Mouse (Mus musculus): ENCODE data around the gene Cacna1c. TPM values are rescaled to one million over a fixed set of nuclear protein-coding genes. Genes with fewer than 3 reads are reported as not detected.

Gene Cacna1c
- polyA plus RNA-seq, 1 experiment from 2014 or later: 4.7 TPM

DNA sequence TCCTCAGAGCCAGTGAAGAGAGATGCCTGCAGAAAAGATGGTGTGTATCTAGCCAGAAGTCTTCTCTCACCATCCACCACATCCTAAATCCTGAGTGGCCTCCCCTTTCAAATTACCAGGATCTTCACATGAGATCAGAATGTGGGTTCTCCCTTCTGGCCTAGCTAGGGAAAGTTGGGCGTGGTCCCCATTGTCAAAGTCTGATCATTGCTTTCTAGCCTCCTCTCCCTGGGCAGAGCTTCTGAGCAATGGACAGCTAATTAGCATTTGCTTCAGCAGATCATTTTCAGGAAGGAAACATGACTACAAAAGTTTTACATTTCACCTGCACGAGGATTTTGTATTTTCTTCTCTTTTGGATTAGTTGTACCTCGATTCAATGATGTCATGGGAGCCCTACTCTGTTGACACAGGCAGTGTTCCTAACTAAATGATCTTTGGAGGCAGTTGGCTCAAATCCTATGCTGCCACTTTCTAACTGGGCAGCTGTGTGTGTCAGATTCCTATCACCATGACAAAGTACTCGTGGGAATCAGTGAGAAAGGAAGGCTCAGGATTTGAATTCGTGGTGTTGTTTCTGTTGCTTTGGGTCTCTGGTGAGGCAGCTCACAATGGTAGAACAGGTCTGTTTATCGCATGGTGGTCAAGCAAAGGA, 554.4 kb downstream of the Cacna1c start:
- Histone ChIP-seq H3K4me3 (ENCODE audit: low read length) (no peak overlapping the region), H3K9me3 (ENCODE audit: control insufficient read depth, low read length) (peaks cover 8% of the 10 kb centered on the region), H3K4me2 (ENCODE audit: low read length) (no peak overlapping the region), H3K9ac (ENCODE audit: low read depth, low read length) (no peak overlapping the region), H3K36me3 (ENCODE audit: control insufficient read depth, insufficient read depth, low read length) (peaks cover 18% of the 10 kb centered on the region), H3K27ac (ENCODE audit: low read depth, low read length) (no peak overlapping the region), H3K4me1 (ENCODE audit: control insufficient read depth, insufficient read depth, low read depth, low read length) (no peaks in the 10 kb centered on the region; the same call in 1 of the 2 replicates), H3K27me3 (replicated peaks; ENCODE audit: control insufficient read depth, insufficient read depth, low read length) (no peaks in the 10 kb centered on the region)
- 74% methylated on average over 6 of the region's 6 CpGs for WGBS
- no peak for ATAC-seq

DNA sequence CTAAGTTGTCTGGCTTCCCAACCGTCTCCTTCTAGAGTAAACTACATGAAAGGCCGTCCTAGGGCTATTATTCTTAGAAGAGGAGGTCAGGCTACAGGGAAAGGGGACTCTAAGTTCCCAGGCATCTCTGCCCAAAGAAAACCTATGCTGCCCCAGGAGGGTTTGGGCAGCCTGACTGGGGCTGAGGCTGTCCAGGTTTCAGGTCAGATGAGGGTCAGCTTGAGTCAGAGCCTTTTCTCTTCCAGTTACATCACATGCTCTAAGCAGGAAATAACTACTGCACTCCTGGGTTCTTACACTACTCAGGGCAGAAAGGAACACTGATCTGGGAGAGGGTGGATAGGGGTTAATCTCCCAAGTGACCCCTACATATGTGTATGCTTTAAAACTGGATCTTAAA, 556.4 kb downstream of the Cacna1c start:
- H3K9me3 ChIP-seq (ENCODE audit: control insufficient read depth, low read length): peaks cover 10% of the 10 kb centered on the region
- 65% methylated on average over 2 of the region's 2 CpGs for WGBS
- ATAC-seq: no peak
- no peak overlapping the region for H3K27ac ChIP-seq (ENCODE audit: low read depth, low read length)
- H3K9ac ChIP-seq (ENCODE audit: low read depth, low read length): no peak overlapping the region
- no peak overlapping the region for H3K4me3 ChIP-seq (ENCODE audit: low read length)
- H3K4me2 ChIP-seq (ENCODE audit: low read length): no peak overlapping the region
- H3K27me3 ChIP-seq (replicated peaks; ENCODE audit: control insufficient read depth, insufficient read depth, low read length): no peaks in the 10 kb centered on the region
- H3K36me3 ChIP-seq (ENCODE audit: control insufficient read depth, insufficient read depth, low read length): peaks cover 24% of the 10 kb centered on the region
- H3K4me1 ChIP-seq (ENCODE audit: control insufficient read depth, insufficient read depth, low read depth, low read length): no peaks in the 10 kb centered on the region

- H3K36me3 ChIP-seq (ENCODE audit: control insufficient read depth, insufficient read depth, low read length): peaks cover 24% of the 10 kb centered on the region
- no peak overlapping the region for H3K4me3 ChIP-seq (ENCODE audit: low read length)
- WGBS: 93% methylated on average over 2 of the region's 2 CpGs
- no peak overlapping the region for H3K9ac ChIP-seq (ENCODE audit: low read depth, low read length)
- no peak overlapping the region for H3K27ac ChIP-seq (ENCODE audit: low read depth, low read length)
- no peak for ATAC-seq
- peaks cover 10% of the 10 kb centered on the region for H3K9me3 ChIP-seq (ENCODE audit: control insufficient read depth, low read length)
- H3K27me3 ChIP-seq (replicated peaks; ENCODE audit: control insufficient read depth, insufficient read depth, low read length): no peaks in the 10 kb centered on the region
- no peaks in the 10 kb centered on the region for H3K4me1 ChIP-seq (ENCODE audit: control insufficient read depth, insufficient read depth, low read depth, low read length)
- no peak overlapping the region for H3K4me2 ChIP-seq (ENCODE audit: low read length)
Observed at GRCm38 (mm10) chr6:118638911-118639310, 557.3 kb downstream of the Cacna1c start.

- Histone ChIP-seq H3K4me3 (ENCODE audit: low read length) (no peak overlapping the region), H3K9ac (ENCODE audit: low read depth, low read length) (no peak overlapping the region), H3K9me3 (ENCODE audit: control insufficient read depth, low read length) (peaks cover 7% of the 10 kb centered on the region), H3K4me1 (ENCODE audit: control insufficient read depth, insufficient read depth, low read depth, low read length) (no peaks in the 10 kb centered on the region), H3K27ac (ENCODE audit: low read depth, low read length) (no peak overlapping the region), H3K27me3 (replicated peaks; ENCODE audit: control insufficient read depth, insufficient read depth, low read length) (no peaks in the 10 kb centered on the region), H3K4me2 (ENCODE audit: low read length) (no peak overlapping the region), H3K36me3 (ENCODE audit: control insufficient read depth, insufficient read depth, low read length) (peaks cover 12% of the 10 kb centered on the region)
- WGBS: 92% methylated on average over 2 of the region's 2 CpGs
- ATAC-seq: no peak
Observed at GRCm38 (mm10) chr6:118632491-118632890, 563.7 kb downstream of the Cacna1c start.

DNA sequence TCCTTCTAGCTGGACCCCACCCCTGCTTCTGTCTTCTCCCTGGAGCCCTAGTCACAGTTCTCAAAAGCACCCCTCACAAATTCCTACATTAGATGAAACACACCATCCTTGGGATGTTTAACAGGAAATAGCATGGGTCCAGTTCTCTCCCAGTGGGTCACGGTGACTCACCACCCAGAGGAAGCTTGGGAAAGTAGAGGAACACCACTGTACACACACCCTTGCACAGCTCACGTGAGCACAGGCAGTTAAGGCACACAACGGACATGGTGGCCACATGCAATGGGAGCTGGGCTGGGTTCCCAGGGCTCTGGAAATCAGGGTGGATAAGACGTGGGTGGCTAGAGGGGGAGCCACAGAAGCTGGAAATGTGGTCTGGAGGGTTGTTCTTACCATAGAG, 566.2 kb downstream of the Cacna1c start:
- Histone ChIP-seq H3K9ac (ENCODE audit: low read depth, low read length) (no peak overlapping the region), H3K4me3 (ENCODE audit: low read length) (no peak overlapping the region), H3K27me3 (replicated peaks; ENCODE audit: control insufficient read depth, insufficient read depth, low read length) (no peaks in the 10 kb centered on the region), H3K4me1 (ENCODE audit: control insufficient read depth, insufficient read depth, low read depth, low read length) (no peaks in the 10 kb centered on the region), H3K4me2 (ENCODE audit: low read length) (no peak overlapping the region), H3K36me3 (ENCODE audit: control insufficient read depth, insufficient read depth, low read length) (no peaks in the 10 kb centered on the region), H3K9me3 (ENCODE audit: control insufficient read depth, low read length) (no peaks in the 10 kb centered on the region), H3K27ac (ENCODE audit: low read depth, low read length) (no peak overlapping the region)
- no peak for ATAC-seq
- 81% methylated on average over 4 of the region's 4 CpGs for WGBS

DNA sequence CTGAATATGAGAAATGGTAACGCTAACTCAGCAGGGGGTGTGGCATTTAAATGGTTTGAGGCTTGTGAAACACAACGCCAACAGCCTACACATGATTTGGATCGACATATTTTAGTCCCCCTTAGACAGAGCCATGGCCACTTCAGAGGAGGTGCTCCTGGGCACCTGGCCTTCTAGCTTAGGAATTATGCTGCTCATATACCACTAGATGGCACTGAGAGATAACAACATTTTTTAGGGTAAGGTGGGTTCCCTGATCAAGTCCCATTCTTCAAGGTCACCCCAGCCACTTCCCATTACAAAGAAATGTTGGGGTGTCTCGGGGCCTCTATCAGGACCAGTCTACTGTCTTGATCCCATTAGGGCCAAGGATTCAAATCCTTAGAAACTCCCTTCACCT, 570.0 kb downstream of the Cacna1c start:
- Histone ChIP-seq H3K27ac (ENCODE audit: low read depth, low read length) (no peak overlapping the region), H3K4me1 (ENCODE audit: control insufficient read depth, insufficient read depth, low read depth, low read length) (no peaks in the 10 kb centered on the region), H3K9ac (ENCODE audit: low read depth, low read length) (no peak overlapping the region), H3K36me3 (ENCODE audit: control insufficient read depth, insufficient read depth, low read length) (peaks cover 4% of the 10 kb centered on the region; the same call in 1 of the 2 replicates), H3K27me3 (replicated peaks; ENCODE audit: control insufficient read depth, insufficient read depth, low read length) (no peaks in the 10 kb centered on the region), H3K4me2 (ENCODE audit: low read length) (no peak overlapping the region), H3K9me3 (ENCODE audit: control insufficient read depth, low read length) (no peaks in the 10 kb centered on the region), H3K4me3 (ENCODE audit: low read length) (no peak overlapping the region)
- WGBS: 59% methylated on average over 4 of the region's 4 CpGs
- ATAC-seq: 0 out of 2 replicates have a peak, but pooled peaks have one; percentile 20

DNA sequence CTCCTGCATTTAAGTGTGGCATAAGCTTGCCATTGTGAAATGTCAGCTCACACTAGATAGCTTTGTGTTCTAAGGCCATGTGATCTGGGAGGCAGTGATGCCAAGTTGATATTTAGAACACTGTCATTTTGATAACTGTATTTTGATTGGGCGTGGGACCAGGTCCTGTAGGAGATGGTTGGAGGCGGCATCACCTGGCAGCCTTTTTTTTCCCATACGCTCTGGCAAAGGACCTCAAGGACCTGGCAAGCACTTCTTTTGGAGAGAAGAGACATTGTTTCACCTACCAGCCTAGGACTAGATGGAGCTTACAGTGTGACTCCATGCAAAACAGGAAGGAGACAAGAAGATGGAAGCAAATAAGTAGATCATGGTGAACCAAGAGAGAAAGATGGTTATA, 572.6 kb downstream of the Cacna1c start:
- 89% methylated on average over 3 of the region's 3 CpGs for whole genome bisulfite sequencing
- no peaks in the 10 kb centered on the region for H3K27me3 ChIP-seq (replicated peaks; ENCODE audit: control insufficient read depth, insufficient read depth, low read length)

DNA sequence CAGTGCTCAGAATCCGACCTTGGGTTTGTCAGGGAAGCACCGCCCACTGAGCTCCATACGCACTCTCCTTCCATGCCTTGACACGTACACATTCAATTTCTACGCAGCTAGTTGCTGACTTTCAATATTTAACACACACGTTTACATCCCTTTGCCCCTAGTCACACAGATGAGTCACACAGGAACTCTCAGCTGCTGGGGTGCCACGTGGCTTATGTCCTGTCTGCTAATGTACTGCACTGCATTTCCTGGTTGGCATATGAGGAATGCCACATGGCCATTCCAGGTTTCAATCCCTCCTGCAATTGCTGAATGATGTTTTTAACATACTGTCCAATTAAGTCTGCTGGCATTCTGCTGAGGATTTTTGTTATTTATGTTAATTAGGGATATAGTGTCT, 574.4 kb downstream of the Cacna1c start:
- H3K9ac ChIP-seq (ENCODE audit: low read depth, low read length): no peak overlapping the region
- 78% methylated on average over 7 of the region's 7 CpGs for WGBS
- no peaks in the 10 kb centered on the region for H3K4me1 ChIP-seq (ENCODE audit: control insufficient read depth, insufficient read depth, low read depth, low read length)
- H3K36me3 ChIP-seq (ENCODE audit: control insufficient read depth, insufficient read depth, low read length): peaks cover 9% of the 10 kb centered on the region
- H3K27me3 ChIP-seq (replicated peaks; ENCODE audit: control insufficient read depth, insufficient read depth, low read length): no peaks in the 10 kb centered on the region
- H3K4me2 ChIP-seq (ENCODE audit: low read length): no peak overlapping the region
- ATAC-seq: no peak
- H3K4me3 ChIP-seq (ENCODE audit: low read length): no peak overlapping the region
- no peaks in the 10 kb centered on the region for H3K9me3 ChIP-seq (ENCODE audit: control insufficient read depth, low read length)
- H3K27ac ChIP-seq (ENCODE audit: low read depth, low read length): no peak overlapping the region

More for the DNA sequence above, 572.6 kb downstream of the Cacna1c start:
- Histone ChIP-seq H3K9ac (ENCODE audit: low read depth, low read length) (no peak overlapping the region), H3K4me1 (ENCODE audit: control insufficient read depth, insufficient read depth, low read depth, low read length) (no peaks in the 10 kb centered on the region), H3K36me3 (ENCODE audit: control insufficient read depth, insufficient read depth, low read length) (peaks cover 6% of the 10 kb centered on the region), H3K4me2 (ENCODE audit: low read length) (no peak overlapping the region), H3K9me3 (ENCODE audit: control insufficient read depth, low read length) (no peaks in the 10 kb centered on the region), H3K4me3 (ENCODE audit: low read length) (no peak overlapping the region), H3K27ac (ENCODE audit: low read depth, low read length) (no peak overlapping the region)
- ATAC-seq: no peak

GRCm38 (mm10) chr6:118621406-118621805, 574.8 kb downstream of the Cacna1c start:
- H3K27ac ChIP-seq (ENCODE audit: low read depth, low read length): no peak overlapping the region
- H3K9ac ChIP-seq (ENCODE audit: low read depth, low read length): no peak overlapping the region
- H3K36me3 ChIP-seq (ENCODE audit: control insufficient read depth, insufficient read depth, low read length): peaks cover 9% of the 10 kb centered on the region
- H3K9me3 ChIP-seq (ENCODE audit: control insufficient read depth, low read length): no peaks in the 10 kb centered on the region
- no peak overlapping the region for H3K4me2 ChIP-seq (ENCODE audit: low read length)
- no peak overlapping the region for H3K4me3 ChIP-seq (ENCODE audit: low read length)
- no peaks in the 10 kb centered on the region for H3K4me1 ChIP-seq (ENCODE audit: control insufficient read depth, insufficient read depth, low read depth, low read length)
- H3K27me3 ChIP-seq (replicated peaks; ENCODE audit: control insufficient read depth, insufficient read depth, low read length): no peaks in the 10 kb centered on the region
- no peak for ATAC-seq
- WGBS: 92% methylated on average over 3 of the region's 3 CpGs

Data from hindbrain, embryonic 16.5 days (tissue).